Mouse (Mus musculus) activated CD4-positive, CD25-positive, alpha-beta regulatory T cell, adult 4 months (primary cell): ENCODE measurements at regions not wholly inside any gene's neighbourhood (a gene's known extent, or its start where the extent isn't known, plus 50 kb on each side); places are given as distances from the start of the nearest gene placed in this dataset.

Experiments
- ATAC-seq: one replicate; pipeline ENCODE4 v1.8.0; 2017

- ATAC-seq = no peak
Measured at GRCm38 (mm10) chr17:49149896-49150295, 217.7 kb downstream of the Lrfn2 start.

- no peak for ATAC-seq
Measured at GRCm38 (mm10) chr17:49150971-49151422, 218.8 kb downstream of the Lrfn2 start.

DNA sequence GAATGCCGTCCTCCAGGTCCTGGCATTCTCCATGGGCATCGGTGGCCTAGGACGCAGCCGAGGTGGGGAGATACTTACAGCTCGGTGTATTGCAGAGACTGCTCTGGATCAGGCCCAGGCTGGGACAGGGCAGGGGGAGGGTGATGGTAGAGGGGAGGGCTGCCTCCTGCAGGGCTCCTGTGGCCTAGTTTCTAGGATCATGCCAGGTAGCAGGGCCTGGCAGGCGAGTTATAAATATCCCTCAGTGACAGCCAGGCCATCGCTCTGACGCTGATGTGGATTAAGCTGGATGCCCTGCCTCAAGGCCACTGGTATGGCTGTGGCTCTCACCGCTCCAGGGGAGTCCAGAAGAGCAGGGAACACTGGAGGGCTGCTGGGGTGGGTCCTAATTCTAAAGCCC, 221.8 kb downstream of the Lrfn2 start:
- ATAC-seq = no peak

GRCm38 (mm10) chr17:49155001-49155515, 222.9 kb downstream of the Lrfn2 start:
- no peak for ATAC-seq

- ATAC-seq = no peak
Measured at GRCm38 (mm10) chr17:49157586-49157985, 225.4 kb downstream of the Lrfn2 start.

DNA sequence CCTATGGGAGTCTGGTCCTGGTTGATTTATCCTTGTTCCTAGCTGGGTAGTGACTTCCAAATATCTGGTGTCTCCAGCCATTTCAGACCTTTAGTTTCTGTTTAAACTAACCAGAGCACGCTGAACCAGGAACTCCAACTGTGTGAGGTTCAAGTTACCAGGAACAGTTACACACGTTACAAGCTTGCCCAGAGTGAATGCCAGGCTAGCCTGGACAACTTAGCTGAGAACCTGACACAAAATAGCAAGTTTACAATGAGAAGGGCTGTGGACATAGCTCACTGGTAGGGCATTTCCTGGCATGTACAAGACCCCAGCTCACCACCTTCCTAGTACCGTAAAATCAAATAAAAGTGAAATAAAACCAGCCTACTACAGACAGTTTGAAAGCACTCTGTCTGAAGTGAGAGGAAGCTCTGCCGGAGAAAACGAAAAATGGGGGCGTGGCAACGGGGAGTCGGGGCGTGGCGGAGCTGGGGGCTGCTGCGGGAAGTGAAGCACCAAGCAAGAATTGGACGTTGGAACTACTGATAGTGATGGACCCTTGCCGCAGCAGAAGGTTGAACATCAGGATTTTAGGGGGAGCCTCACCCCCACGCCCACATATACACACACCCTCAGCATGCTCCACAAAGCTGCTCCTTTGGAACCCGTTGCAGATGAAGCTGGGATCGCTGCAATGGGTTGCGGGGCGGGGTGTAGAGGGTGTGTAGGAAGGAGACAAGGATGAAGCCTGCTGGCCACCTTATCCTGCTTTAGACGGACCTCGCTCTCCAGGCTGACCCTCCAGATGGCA, 239.3 kb downstream of the Lrfn2 start:
- ATAC-seq = peak; percentile 54

DNA sequence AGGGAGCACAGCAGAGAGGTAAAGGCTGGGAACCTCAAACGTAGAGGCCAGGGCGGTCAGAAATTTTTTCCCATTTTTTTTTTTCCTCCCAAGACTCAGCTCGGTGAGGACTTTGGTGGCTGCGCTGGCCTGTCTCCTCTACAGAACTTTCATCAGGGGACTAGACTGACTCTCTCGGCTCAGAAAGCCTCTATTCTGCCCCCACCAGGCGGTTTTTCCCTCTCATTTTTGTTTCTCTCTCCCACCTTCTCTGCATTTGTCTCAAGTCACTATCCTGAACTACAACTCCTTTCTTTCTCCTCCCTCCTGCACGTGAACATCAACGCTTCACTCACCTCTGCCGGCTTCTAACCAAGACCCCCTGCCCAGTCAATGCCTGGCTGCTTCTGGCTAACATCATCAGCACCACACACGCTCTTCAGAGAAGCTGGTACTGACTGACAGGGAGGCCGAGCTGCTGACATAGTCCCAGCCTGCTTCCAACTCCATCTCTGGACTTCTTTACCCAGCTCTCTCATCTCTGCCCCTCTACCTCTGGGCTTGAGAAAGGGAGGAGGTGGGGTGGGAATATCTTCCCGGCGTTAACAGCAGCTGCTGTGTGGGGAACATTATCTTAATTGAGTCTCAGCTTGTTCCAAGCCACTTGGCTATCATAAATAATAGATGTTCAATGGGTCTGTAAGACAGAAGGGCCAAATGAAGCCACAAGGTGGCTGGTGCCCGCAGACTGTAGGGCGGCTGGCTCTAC, 240.0 kb downstream of the Lrfn2 start:
- ATAC-seq = no peak

- no peak for ATAC-seq
Measured at GRCm38 (mm10) chr17:49172800-49173150, 240.6 kb downstream of the Lrfn2 start.

- no peak for ATAC-seq
Measured at GRCm38 (mm10) chr17:49177966-49178731, 246.0 kb downstream of the Lrfn2 start.

DNA sequence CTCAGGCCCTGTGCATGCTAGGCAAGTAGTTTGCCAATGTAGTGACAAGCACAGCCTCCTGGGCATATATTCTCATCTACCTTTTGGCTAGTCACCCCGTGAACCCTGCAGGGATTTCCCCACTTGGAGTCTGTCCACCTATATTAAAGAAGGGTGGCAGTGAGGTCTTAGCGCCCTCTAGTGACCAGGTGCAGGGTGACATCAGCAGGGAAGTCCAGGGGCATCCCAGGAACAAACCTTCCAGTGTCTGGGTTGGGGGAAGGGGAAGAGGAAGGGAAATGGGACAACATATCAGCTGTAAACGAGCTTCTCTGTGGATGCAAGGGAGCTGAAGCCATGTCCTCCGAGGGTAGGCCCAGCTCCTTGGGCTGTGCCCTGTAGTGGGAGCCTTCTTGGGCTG, 245.7 kb upstream of the Mocs1 start:
- no peak for ATAC-seq

GRCm38 (mm10) chr17:49183917-49184316, 244.2 kb upstream of the Mocs1 start:
- ATAC-seq = no peak

DNA sequence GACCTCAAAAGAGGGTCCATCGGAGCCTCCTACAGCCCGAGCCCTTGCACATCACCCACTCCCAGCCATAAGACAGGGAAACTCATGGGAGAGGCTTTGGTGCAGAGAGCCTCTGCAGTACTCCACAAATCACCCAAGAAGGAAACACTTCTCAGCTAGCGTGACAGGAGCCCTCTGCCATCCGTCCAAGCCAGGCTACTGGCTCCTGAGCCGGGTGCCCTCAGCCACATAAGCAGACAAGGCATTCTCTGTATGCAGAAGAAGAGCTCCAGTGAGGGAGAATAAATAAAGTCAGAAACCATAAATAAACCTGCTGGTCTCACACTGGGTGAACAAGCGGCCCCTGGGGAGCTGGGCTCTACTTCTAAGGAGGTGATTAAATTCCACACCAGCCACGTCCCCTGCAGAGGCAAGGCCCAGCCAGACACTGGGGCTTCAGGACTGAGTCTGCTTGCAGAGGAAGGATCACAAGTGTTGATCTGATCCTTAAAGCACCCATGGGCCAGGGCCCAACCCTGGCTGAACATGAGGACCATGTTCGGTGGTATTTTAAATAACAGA, 243.0 kb upstream of the Mocs1 start:
- ATAC-seq = no peak

- ATAC-seq = no peak
Measured at GRCm38 (mm10) chr17:49189765-49190164, 238.4 kb upstream of the Mocs1 start.

DNA sequence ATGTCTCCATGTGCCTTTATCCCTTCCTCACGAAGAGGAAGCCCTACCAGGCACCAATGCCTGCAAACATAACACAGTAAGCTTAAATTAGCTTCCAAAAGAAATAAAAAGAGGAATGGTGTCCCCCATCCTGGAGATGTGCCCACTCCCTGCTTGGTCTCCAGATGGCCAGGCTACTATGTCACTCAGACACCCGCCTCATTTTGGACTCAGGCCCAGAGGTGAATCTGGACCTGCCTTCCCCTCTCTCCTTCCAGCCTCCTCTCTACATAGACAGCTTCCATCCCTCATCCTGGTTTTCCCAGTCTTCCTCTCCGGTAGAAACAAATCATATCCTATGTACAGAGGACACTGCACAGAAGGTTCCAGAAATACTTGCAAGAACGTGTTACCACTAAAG, 237.8 kb upstream of the Mocs1 start:
- no peak for ATAC-seq

- ATAC-seq = no peak
Measured at GRCm38 (mm10) chr17:49196046-49196684, 232.0 kb upstream of the Mocs1 start.

DNA sequence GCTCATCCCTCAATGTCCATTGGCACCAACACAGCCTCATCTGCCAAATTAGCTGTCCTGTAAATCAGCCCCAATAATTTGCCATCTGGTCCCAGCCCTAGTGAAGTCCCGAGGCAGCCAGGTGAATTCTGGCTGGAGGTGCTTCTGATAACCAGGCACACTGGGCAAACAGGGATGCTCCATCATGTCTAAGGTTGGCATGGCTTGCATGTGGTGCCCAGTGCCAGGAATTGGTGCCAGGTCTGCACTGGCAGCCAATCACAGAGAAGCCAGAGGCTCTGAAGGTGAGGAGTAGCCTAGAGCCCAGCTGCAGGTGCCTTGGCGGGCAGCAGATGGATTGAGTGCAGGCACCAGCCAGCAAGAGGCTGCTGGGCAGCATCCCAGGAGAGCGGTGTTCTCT, 226.7 kb upstream of the Mocs1 start:
- ATAC-seq = no peak

DNA sequence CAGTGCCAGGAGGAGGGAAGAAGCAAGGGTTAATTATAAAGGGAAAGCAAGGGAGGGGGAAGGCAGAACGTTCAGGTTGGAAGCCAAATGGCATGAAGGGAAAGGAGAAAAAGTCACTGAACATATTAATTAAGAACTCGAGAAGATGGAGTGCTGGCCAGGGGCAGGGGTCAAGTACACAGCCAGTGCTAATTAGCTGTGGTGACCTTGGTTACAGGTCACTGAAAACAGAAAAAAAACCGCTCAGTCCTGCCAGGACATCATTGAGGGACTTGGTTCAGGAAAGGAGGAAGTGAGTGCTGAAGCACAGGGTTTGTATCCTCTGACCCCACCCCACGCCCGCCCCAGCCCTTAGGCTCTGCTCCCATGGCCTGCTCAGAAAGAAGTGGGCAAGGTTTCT, 223.1 kb upstream of the Mocs1 start:
- ATAC-seq = no peak

DNA sequence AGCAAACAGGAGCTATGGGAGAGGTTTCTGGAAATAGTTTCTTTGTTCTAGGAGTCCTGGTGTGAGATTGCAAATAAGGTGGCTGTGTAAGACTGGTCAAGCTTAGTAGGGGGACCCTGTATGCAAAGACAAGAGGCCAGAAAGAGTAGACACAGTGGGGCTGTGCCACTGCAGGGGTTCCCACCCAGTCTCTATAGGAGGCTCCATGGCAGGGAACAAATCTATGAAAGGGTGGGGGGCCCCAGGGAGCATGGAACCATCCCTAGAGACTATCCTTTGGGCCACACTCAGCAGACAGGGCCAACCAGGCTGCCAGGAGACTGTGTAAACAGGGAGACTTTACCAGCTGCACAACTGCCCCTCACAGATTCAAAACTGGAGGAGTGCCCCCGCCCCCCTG, 222.6 kb upstream of the Mocs1 start:
- no peak for ATAC-seq

GRCm38 (mm10) chr17:49206708-49207107, 221.5 kb upstream of the Mocs1 start:
- no peak for ATAC-seq

DNA sequence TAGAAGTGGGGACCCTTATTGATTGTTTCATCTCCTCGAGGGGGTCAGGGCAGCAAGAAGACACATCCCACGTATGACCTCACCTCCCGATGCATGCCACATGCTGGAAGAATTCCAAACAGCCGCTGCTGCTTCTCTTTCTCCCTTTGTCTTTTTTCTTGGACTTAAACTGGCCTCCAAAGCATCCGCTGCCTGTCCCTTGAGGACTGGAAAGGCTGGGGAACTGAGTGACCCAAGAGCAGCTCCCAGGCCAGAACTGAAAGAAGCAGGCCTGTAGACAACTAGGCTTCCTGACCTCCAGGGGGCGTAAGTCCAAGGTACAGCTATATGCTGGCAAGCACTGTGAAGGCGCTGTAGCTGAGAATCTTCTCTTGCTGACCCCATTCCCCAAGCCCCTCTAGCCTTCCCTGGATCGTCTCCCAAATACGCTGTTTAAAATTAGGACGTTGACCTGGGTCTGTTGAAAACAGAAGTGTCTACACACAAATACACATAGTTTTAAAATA, 219.8 kb upstream of the Mocs1 start:
- ATAC-seq = no peak

DNA sequence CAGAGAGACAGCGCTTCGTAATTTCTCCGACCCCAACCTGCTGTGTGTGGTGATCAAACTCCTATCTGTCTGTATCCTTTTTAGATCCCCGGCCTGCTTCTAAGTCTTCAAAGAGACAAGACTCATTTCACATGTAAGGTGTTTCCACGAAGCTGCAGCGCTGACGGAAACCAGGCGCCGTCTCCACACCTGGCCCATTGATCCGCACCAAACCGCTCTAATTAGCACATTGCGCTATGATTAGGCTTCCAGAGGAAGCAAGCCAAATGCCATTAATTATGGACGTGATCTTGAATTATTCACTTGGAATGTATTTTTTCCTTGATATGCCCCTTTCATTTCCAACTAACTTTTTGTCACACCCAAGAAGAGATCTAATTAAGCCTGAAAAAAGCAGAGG, 215.2 kb upstream of the Mocs1 start:
- no peak for ATAC-seq

DNA sequence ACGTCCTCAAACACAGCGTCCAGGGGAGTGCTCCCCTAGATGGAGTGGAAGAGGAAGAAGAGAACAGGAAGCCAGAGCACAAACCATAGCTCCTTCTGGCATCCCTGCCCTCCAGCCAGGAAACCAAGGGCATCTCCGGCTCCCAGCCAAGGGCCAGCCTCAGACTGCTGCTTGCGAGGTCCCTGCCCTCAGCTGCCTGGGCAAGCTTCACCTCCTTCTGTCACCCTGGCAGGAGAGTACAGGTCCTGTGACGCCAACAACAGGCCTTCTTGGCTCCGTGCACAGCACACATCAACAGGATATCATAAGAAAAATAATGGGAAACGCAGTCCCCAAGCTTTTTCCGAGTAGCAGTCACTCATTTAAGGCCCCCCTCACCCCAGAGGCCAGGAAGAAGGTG, 212.9 kb upstream of the Mocs1 start:
- ATAC-seq = no peak
